Mouse (Mus musculus) spleen, adult 2 months (tissue): ENCODE data around the gene Klf16.

Experiments
- CTCF ChIP-seq: fragments of 200-500 bp; IDR thresholded peaks from 2 replicates; pipeline ENCODE4 v1.5.1; 2011; ENCODE audit warnings: mild to moderate bottlenecking, inconsistent platforms; ENCODE audit not compliant: insufficient read depth, insufficient read length, insufficient replicate concordance; ENCODE audit errors: extremely low read depth
- POLR2A ChIP-seq: fragments of 200-500 bp; IDR thresholded peaks from 2 replicates; pipeline ENCODE4 v1.6.1; 2011; ENCODE audit warnings: low read depth, low read length, inconsistent platforms

GRCm38 (mm10) chr10:80618181-80618580 lies 41.1 kb upstream of the Klf16 start:
- TF ChIP-seq POLR2A (no peak), CTCF (no peak)
